Mouse (Mus musculus) kidney, postnatal 4 days (tissue): ENCODE measurements around the gene B3galt6.
A peak's percentile ranks its signal among the peaks of the same experiment; 100 is the strongest.

Experiments used
- DNase-seq, 2 experiments: peaks; one replicate each; pipeline ENCODE4 v3.0.0; 2021; ENCODE audit warnings: mixed read lengths in 2 of 2

Gene B3galt6

DNA sequence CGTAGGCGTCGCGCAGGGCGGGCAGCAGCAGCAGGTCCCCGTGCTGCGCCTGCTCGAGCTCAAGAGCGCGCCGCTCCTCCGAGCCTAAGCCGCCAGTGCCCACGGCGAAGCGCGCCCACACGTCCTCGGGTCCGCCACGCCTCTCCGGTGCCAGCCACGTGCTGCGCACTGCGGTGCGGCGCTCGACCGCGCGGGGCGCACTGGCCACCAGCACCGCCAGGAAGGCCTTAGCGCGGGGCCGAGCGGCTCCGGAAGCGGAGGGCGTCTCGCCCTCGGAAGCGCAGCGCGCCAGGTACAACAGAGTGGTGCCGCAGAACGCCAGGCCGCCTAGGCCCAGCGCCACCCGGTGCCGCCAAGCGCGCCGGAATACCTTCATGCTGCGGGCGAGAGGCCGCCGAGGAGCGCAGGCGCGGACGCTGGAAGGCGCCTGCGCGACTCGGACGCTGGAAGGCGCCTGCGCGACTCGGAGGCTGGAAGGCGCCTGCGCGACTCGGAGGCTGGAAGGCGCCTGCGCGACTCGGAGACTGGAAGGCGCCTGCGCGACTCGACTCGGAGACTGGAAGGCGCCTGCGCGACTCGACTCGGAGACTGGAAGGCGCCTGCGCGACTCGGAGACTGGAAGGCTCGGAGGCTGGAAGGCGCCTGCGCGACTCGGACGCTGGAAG is at the start of gene B3galt6, which contains the start of gene Sdf4:
Gene B3galt6 (minus strand): TSS at position 409 of the 665 bp plus-strand sequence.
Gene Sdf4 (plus strand): TSS at position 632 of the 665 bp plus-strand sequence.
- DNase-seq = peak; percentile 85 to 95

DNA sequence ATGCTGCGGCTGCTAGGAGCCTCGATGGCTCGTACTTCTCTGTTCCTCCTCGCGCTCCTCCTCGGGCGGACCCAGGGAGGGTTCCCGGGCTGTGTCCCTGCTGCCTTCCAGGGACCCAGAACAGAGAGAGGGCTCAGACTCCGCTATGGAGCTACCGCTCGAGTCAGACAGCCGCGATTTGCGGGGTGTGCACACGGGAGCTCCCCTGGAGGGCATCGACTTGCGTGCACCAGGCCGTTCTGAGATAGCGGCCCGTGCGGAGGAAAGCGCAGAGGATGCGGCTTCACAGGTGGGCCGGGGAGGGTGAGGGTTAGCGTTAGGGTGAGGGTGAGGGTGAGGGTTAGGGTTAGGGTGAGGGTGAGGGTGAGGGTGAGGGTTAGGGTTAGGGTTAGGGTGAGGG is 42.5 kb upstream of the B3galt6 start:
- DNase-seq = no peak

GRCm38 (mm10) chr4:156034301-156034700 is 41.9 kb upstream of the B3galt6 start:
- DNase-seq = no peak

DNA sequence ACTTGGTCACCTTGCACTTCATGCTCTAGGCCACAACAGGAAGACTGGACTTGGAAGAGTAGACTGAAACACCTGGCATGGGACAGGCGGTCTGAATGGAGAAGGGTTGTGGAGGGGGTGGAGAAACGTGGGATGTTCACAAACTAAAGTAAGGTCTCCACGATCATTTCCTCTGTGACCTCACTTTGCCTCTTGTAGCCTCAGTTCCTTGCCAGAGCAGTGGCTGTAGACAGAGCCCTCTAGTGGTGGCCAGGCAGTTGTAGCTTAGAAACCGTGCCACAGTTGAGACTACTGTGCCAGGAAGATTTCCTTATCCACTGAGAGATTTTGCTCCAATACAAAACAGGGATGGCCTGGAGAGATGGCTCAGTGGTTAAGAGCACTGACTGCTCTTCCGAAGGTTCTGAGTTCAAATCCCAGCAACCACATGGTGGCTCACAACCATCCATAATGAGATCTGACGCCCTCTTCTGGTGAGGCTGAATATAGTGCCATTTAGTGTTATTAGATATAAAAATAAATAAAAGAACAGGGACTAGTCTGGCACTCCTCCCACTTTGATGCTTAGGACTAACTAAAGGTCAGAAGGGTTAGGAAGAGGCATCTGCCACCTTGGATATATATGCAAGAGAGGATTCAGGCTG is 41.1 kb upstream of the B3galt6 start:
- DNase-seq = peak; percentile 55 to 75

GRCm38 (mm10) chr4:156032856-156033255 is 40.4 kb upstream of the B3galt6 start:
- DNase-seq = peak in 1 of 2 experiments; percentile 28

DNA sequence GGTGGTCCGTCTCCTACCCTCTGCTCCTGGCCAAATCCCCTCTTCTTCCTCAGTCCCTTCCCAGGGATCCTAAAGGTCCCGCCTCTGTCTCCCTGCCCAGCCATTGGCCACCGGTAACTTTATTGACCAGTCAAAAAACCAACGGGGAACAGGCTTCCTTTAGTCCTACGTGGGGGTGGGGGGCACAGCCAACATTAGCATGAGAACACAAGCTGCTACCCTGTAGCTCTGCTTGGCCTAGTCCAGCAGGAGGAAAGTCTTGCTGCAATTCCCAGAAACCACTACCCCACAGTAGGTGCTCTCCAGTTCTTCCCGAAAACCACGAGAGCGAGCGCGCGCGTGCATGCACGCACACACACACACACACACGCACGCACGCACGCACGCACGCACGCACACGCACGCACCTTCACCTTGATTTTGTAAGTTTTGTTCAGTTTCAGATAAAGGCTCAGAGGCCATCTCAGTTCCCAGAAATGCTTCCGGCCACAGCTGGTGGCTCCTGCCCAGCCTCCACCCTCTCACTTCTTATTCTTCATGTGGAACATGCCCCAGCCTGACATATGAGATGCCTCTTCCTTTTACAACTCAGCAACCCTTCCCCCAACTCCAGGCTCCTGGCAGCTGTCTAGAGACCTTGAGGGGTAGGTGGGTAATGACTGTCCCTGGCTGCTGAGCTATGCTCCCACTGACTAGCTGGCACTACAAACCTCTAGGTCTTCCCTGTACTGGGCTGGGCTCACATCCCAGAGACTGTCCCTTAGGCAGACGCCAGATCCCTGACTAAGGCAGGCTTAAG is 39.3 kb upstream of the B3galt6 start:
- DNase-seq = peak; percentile 85 to 89

- DNase-seq = no peak
Measured at GRCm38 (mm10) chr4:156031255-156031592, 38.8 kb upstream of the B3galt6 start.

- DNase-seq = no peak
Measured at GRCm38 (mm10) chr4:156030651-156031118, 38.2 kb upstream of the B3galt6 start.

DNA sequence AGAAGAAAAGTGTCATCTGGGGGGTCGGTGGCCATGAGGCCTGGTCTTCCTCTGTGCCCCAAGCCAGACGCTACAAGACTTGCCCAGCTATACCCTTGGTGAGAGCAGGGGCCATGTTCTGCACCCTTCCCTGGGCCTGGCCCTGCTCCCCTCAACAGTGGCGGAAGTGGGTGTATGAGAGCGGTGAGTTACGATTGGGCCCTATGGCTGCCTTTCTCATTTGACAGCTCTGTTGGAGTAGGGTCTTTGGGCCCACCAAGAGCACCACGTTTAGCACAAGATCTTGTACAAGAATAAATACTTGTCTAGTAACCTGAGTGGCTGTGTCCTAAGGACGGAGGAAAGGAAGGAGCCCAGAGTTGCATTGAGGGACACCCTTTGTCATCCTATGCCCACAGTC is 36.1 kb upstream of the B3galt6 start:
- DNase-seq = no peak

DNA sequence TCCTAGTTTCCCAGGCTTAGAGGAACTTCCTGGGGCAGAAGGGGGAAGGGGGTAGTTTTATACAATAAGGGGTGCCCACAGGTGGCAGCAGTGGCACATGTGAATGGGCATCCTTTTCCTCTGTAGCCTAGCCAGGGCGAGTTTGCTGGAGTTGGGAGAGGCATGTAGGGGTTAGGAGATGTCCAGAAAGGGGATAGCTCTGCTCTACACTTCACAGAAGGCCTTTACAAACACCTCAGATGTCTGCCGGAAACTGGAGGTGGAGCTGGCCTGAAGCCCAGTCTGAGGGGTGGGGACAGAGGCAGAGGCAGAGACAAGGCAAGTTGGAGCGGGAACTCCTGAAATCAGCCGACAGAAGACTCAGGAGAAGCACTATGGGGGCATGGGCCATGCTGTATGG is 33.6 kb upstream of the B3galt6 start, which contains the start of gene Tnfrsf18:
Gene Tnfrsf18 (plus strand): TSS at position 152 of the 400 bp plus-strand sequence.
- peak; percentile 59 to 70 for DNase-seq

GRCm38 (mm10) chr4:156024184-156024583 is 31.7 kb upstream of the B3galt6 start:
- no peak for DNase-seq

GRCm38 (mm10) chr4:156023520-156023919 is 31.1 kb upstream of the B3galt6 start:
- DNase-seq = no peak

- DNase-seq = no peak
Measured at GRCm38 (mm10) chr4:156021942-156022419, 29.5 kb upstream of the B3galt6 start.

DNA sequence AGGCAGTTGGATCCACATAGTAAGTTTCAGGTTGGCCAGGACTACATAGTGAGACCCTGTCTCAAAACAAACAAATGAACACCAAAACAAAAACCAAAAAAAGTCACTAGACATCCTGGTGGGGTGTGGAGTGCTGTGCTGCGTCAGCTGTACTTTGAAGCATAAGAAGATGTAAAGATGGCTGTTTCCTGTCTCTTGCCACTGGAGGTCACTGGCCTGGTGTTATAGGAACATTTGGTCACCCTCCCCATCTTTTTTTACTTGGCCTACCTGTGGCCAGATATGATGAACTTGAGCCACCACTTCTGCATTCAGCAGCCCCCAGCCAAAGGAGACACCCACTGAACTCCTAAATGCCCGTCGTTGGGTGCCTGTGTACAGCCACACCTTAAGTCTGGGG is 28.9 kb upstream of the B3galt6 start:
- DNase-seq = no peak

DNA sequence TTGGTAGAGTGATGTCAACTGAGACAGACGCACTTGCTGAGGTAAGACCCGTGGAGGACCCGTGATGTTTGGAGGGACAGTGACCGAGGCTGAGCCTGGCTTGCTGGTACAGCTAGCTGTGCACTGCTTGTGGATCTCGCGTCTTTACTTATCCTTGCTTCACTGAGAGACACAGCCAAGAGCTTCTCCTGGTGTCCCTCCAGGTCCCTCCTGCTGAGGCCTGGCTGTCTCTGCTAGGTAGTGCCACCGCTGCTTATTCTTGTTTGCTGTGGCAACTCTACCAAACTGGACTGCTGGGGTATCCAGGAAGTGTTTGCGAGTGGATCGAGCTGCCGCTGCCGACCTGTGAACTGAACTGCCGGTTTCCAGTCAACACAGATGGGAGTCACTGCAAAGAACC is 27.3 kb upstream of the B3galt6 start:
- DNase-seq = no peak

GRCm38 (mm10) chr4:156014436-156014835 is 22.0 kb upstream of the B3galt6 start:
- no peak for DNase-seq

DNA sequence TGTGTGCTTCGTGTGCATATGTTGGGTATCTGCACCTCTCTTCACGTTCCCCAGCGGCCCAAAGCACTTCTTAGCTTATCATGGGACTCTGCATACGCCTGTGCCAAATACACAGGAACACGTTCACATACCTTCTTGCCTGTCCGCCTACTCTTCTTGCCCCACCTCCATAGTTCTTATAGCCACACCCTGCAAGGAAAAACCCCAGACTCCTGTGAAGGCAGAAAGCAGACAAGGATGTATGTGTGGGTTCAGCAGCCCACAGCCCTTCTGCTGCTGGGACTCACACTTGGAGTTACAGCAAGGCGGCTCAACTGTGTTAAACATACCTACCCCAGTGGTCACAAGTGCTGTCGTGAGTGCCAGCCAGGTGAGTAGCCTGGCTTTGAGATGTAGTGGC is 21.2 kb upstream of the B3galt6 start, which contains the start of gene Tnfrsf4:
Gene Tnfrsf4 (plus strand): TSS at position 207 of the 400 bp plus-strand sequence.
- no peak for DNase-seq

- DNase-seq = no peak
Measured at GRCm38 (mm10) chr4:156008369-156008768, 15.9 kb upstream of the B3galt6 start.

DNA sequence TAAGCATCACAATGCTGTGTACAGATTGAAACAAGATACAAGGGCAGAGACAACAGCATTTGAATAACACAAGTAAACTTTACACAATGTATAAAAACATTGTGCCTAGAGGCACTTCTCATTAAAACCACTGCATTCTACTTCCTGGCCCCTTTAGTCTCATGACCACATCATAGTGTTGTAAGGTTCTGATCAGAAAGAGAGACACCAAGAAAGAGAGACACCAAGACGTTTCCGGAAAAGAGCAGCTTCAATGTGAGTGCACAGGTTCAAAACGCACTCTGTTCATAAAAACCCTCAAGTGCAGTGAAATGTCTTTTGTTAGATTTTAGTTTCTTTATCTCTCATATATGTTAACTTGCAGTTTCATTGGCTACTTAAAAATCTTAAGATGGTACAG is 11.7 kb upstream of the B3galt6 start:
- DNase-seq = no peak

DNA sequence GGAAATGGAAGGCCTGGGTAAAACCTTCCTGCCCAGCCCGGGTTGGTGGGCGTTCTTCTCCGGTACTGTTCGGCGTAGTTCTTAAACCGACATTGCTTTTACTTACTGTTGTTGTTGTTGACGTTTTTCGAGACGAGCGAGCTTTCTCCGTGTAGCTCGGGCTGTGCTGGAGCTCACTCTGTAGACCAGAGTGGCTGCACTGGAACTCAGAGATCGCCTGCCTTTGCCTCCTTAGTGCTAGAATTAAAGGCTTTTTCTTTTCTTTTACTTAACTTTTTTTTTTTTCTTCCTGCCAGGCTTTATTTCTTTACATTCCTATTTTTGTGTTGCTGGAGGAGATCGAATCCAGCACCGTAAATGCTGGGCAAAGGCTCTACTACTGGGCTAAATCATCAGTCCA is 1.2 kb upstream of the B3galt6 start:
- DNase-seq = no peak

DNA sequence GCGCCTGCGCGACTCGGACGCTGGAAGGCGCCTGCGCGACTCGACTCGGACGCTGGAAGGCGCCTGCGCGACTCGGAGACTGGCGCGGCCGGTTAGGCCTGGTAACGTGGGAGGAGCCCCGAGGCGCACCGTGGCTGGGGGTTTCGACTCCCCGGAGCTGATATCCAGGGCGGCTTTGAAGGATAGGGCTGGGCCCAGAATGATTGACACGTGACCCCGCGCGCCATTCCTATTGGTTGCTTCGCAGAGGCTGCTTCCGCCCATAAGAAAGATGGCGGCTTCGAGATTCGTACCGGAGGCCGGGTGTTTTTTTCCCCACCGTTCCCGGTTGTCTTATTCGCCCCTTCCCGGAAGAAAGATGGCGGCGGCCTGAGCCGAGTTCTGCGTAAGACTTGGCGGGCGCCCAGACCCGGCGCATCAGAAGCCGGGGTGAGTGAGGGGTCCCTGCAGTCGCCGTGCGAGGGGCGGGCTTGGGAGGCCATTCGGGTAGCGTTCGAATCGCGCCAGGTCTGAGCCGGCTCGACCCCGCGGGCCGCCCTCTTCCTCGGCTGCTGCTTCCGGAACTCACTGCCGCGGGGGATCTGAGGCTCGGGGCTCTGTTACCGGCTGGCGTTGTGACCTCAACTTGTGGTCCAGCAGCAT is 578 bp upstream of the B3galt6 start:
- peak; percentile 97 to 98 for DNase-seq

DNA sequence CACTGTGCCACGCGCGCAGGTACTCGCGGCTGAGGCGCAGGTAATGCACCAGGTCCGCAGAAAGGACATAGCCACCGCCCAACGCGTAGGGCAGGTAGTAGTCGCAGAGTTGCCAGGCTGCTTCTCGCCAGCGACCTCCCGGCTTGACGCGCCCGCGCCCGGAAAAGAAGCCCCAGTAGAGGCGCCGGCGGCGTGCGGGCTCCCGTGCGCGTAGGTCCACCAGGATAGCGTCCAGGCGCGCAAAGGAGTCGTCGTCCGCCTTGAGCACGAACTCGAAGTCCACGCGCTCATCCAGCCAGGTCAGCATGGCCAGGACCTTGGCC is 580 bp downstream of the B3galt6 start:
- DNase-seq = no peak
